Mouse (Mus musculus) cortical plate, adult 2 months (tissue): Measurements from ENCODE around the gene Zfp354b. TPM values are rescaled to one million over a fixed set of nuclear protein-coding genes. Genes with fewer than 3 reads are reported as not detected.
A peak's percentile ranks its signal among the peaks of the same experiment; 100 is the strongest.

Experiments
- H3K27ac ChIP-seq: fragments of 200-500 bp; 2 replicates; pipeline ENCODE4 v1.5.1; 2012; ENCODE audit warnings: low read length, control low read depth, inconsistent platforms; ENCODE audit not compliant: insufficient read depth
- H3K4me1 ChIP-seq: fragments of 200-500 bp; 2 replicates; pipeline ENCODE4 v1.6.1; 2011; ENCODE audit warnings: low read length; ENCODE audit not compliant: control insufficient read depth, insufficient read depth
- H3K4me3 ChIP-seq: fragments of 200-500 bp; 2 replicates; pipeline ENCODE4 v1.5.1; 2011; ENCODE audit warnings: mild to moderate bottlenecking, low read length, control low read depth; ENCODE audit not compliant: insufficient read depth
- CTCF ChIP-seq: fragments of 200-500 bp; IDR thresholded peaks from 2 replicates; pipeline ENCODE4 v1.5.1; 2011; ENCODE audit warnings: mild to moderate bottlenecking, control low read depth, low read length; ENCODE audit not compliant: insufficient read depth; ENCODE audit errors: extremely low read depth
- POLR2A ChIP-seq: fragments of 200-500 bp; IDR thresholded peaks from 2 replicates; pipeline ENCODE4 v1.6.1; 2011; ENCODE audit warnings: mild to moderate bottlenecking, low read length, control low read depth; ENCODE audit not compliant: insufficient read depth; ENCODE audit errors: extremely low read depth
- polyA plus RNA-seq: library from polyadenylated mRNA; depleted of rRNA; stranded (reverse); fragments of >200 nt; gene quantifications from 2 replicates; pipeline ENCODE4 v1.2.3, GENCODE M21; 2012; rRNA removed

Gene Zfp354b
- 2.7 and 3.3 TPM in 2 replicates for polyA plus RNA-seq

DNA sequence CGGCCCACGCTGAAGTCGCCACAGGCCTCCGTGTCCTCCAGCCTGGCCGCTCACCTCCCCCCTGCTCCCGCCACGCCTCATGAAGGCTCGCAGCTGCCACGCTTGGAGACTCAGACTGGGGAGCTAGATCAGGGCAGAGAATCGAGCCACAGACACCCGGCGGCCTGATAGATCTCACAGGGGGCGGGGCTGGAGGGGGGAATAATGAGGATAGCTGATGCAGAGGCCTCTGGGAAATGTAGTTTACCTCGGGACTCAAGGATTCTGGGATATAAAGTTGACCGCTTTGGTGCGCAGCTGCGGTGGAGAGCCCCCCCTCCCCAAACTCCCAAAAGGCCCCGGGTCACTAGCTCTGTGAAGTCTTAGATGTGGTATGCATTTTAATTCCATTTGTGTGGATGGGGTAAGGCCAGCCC is at the start of gene Zfp354b:
Zfp354b (minus strand) TSS at position 183 of the 416 bp plus-strand sequence.
- H3K4me1 ChIP-seq: no peaks in the 10 kb centered on the region
- TF ChIP-seq POLR2A (peak; percentile 77), CTCF (no peak)
- H3K4me3 ChIP-seq: peak within 1 kb of the TSS; percentile 55
- H3K27ac ChIP-seq: peak within 1 kb of the TSS; percentile 20

DNA sequence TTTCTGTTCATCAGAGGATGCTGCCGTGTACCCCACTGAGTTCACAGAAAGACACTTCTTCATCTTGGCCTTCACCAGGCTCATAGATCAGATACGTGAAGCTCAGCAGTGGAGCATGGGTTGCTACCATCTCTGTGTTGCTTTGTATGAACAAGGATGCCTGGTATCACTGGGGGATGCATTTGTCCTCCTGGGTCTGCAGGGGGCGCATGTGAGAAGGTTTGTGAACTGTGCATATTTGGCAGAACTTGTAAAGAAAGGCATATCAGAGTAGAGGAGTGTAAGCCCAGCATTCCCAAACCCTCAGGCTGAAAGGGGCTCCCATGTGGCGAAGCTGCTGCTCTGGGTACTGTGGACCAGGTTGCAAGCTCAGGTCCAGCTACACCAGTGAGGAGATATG is 45.8 kb upstream of the Zfp354b start:
- H3K4me1 ChIP-seq: no peaks in the 10 kb centered on the region
- no peak overlapping the region for H3K27ac ChIP-seq
- TF ChIP-seq POLR2A (no peak), CTCF (0 out of 2 replicates have a peak, but pooled peaks have one; percentile 13)
- no peak overlapping the region for H3K4me3 ChIP-seq

DNA sequence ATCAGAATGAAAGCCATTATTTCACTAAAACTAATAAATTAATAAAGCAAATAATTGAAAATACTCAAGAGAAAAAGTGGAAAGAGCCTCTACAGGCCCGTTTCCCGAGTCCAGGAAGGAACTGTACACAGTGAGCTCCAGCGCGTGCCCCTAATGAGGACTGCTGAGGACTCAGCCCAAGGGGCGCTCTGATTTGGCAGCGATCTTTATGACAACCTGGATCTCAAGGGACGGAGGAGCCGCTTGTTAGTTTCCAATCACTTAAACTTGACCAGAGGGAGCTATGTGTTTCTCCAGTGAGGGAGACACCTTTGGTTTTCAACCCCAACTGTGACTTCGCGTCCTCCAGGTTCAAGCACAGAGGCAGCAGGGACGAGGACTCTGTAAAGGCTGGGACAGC is 34.8 kb upstream of the Zfp354b start, which contains the start of gene Olfr1378:
Olfr1378 (plus strand) TSS at position 301 of the 400 bp plus-strand sequence.
- no peaks in the 10 kb centered on the region for H3K4me1 ChIP-seq
- H3K4me3 ChIP-seq: no peak within 1 kb of the TSS
- no peak for TF ChIP-seq POLR2A
- TF ChIP-seq CTCF: no peak
- no peak within 1 kb of the TSS for H3K27ac ChIP-seq

DNA sequence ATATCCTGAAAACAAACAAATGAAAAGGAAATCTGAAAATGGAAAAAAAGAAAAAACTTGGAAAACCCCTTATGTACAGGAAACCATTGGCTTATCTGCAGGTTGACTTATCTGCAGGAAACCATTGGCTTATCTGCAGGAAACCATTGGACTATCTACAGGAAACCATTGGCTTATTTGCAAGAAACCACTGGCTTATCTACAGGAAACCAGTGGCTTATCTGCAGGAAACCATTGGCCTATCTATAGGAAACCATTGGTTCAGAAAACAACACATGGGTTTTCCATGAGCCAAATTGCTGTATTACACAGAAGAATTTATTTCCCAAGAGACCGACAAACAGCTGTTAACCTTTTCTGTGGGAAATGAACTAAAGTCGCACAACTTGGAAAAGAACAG is 33.5 kb upstream of the Zfp354b start:
- TF ChIP-seq POLR2A (no peak), CTCF (no peak)
- Histone ChIP-seq H3K4me3 (no peak overlapping the region), H3K27ac (no peak overlapping the region), H3K4me1 (no peaks in the 10 kb centered on the region)

DNA sequence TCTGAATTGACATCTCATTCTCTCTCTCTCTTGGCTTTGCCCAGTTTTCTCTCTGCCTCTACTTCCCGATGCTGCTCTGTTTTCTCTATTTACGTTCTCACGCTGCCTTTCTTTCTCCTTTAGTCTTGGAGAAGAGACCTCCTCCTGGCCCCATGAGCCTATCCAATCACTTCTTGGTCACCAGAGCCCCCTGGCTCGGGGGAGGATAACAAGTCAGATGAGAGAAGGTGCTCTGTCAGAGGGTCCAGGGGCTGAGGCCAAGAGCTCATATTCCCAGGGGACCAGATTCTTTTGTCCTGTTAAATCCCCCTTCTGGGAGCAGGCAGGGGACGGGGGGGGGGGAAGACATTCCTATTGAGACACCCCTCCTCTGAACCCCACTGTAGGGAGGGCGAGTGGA is 22.2 kb upstream of the Zfp354b start, which contains the start of gene Prop1:
Prop1 (minus strand) TSS at position 101 of the 400 bp plus-strand sequence.
- no peak within 1 kb of the TSS for H3K4me3 ChIP-seq
- no peaks in the 10 kb centered on the region for H3K4me1 ChIP-seq
- no peak within 1 kb of the TSS for H3K27ac ChIP-seq
- no peak for TF ChIP-seq CTCF
- no peak for TF ChIP-seq POLR2A

DNA sequence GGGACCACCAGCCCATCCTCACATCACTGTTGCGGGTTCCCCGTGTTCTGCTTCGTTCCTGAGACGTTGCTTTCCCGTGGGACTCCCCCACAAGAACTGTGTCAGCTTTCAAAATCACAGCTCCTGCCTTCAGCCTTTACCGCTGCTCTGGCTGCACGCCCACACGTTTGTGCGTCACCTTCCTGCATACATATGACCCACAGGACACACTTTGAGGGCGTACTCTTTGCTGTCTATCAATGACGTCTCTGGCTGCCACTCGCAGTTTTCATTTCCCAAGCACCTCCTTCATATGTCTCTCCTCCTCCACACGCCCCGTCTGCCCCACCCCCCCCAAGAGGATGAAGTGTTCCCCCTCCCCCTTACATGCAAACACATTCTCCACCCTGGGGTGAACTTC is 20.9 kb upstream of the Zfp354b start:
- Histone ChIP-seq H3K27ac (no peak overlapping the region), H3K4me1 (no peaks in the 10 kb centered on the region), H3K4me3 (no peak overlapping the region)
- TF ChIP-seq CTCF (no peak), POLR2A (no peak)

DNA sequence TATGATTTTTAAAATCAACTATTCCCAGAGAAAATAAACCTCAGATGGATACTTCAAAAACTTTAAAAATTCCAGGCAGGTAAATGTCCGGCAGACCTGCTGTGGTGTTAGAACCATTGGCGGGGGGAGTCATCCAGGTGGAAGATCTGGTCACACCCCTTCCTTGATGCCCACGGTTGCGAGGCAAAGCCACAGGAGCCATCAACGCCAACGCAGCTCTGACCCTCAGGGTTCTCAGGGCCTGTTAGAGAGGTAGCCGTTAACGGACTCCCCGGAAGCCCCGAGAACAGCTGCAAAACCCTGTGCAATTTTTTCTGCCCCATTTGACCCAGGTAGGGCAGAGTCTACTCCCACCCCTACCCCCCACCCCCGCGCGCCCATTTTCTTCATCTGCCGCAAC is 12.1 kb upstream of the Zfp354b start, which contains the start of gene 4933414I15Rik:
4933414I15Rik (minus strand) TSS at position 260 of the 400 bp plus-strand sequence.
- Histone ChIP-seq H3K27ac (no peak within 1 kb of the TSS), H3K4me1 (no peaks in the 10 kb centered on the region), H3K4me3 (no peak within 1 kb of the TSS)
- no peak for TF ChIP-seq CTCF
- no peak for TF ChIP-seq POLR2A

DNA sequence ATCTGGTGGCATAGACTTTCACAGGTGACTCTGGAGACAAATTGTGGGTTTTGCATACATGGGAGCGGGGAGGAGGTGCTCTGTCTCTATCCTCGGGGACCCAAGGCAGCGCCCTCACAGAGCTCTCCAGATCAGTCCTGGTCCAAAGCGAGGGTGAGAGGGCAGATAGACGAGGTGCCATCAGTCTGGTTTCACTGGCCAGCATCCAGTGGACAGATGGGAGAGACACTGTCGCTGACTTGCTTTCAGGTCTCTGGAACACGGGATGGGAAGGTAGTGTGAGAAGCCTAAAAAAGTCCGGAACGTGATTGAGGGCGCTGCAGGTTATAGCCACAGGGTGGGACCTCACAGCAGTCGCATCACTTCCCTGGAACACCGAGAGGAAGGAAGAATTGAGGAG is 11.0 kb upstream of the Zfp354b start:
- Histone ChIP-seq H3K4me3 (no peak overlapping the region), H3K27ac (no peak overlapping the region), H3K4me1 (no peaks in the 10 kb centered on the region)
- TF ChIP-seq POLR2A (no peak), CTCF (no peak)

DNA sequence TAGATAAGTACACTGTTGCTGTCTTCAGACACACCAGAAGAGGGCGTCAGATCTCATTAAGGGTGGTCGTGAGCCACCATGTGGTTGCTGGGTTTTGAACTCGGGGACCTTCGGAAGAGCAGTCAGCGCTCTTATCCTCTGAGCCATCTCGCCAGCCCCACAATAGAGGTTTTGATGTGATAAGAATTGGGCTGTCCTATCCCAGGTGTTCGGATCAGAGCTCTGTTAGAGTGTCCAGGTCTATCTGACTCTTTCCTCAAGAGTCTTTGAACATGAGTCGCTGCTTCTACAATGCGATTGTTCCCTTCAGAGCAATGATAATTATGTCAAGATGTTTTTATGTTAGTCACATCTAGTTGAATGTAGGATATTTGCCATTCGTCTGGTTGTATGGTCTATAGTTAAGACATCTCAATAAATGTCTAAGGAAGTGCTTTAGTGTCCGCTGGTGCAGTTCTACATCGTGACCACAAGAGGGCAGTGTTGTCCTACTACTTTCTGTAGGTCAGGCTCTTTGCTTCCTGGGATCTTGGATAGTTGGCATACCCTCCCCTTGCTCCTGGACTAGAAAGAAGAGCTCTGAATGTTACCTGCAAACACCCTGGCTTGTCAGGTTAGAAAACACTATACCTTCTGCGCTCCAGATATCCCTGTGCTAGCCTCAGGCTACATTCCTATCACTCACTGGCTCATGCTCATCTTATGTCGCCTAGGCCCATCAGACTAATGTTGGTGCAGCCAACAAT is 8.4 kb upstream of the Zfp354b start:
- H3K27ac ChIP-seq: no peak overlapping the region
- TF ChIP-seq CTCF (peak; percentile 96), POLR2A (no peak)
- no peak overlapping the region for H3K4me3 ChIP-seq
- H3K4me1 ChIP-seq: no peaks in the 10 kb centered on the region

DNA sequence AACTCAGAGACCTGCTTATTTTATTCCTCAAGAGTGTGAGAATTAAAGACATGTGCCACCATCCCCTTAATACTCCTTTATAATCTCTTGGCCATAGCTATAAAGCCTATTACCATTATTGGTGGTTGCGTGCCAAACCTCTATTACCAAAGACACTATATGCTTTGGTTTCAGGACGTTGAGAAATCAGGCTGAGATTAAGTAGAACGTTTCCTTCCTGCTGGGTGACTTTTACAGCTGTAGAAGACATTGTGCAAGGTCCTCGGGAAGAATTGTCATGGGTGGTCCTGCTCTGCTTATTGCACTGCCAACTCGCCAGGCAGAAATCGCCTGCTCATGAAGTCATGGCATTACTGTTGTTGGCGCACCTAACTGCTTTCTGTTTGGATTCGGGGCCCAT is 7.0 kb upstream of the Zfp354b start:
- Histone ChIP-seq H3K27ac (no peak overlapping the region), H3K4me3 (no peak overlapping the region), H3K4me1 (no peaks in the 10 kb centered on the region)
- TF ChIP-seq CTCF (no peak), POLR2A (no peak)
